Mouse (Mus musculus) kidney, postnatal 14 days (tissue): ENCODE data around the gene Crisp4.

Source experiments
- DNase-seq: peaks from one replicate; pipeline ENCODE4 v3.0.0; 2022; ENCODE audit warnings: mixed read lengths

Crisp4 gene

GRCm38 (mm10) chr1:18145802-18146201 is at the start of gene Crisp4:
Gene Crisp4, minus strand, starts transcription at chr1:18145902.
- no peak for DNase-seq

DNA sequence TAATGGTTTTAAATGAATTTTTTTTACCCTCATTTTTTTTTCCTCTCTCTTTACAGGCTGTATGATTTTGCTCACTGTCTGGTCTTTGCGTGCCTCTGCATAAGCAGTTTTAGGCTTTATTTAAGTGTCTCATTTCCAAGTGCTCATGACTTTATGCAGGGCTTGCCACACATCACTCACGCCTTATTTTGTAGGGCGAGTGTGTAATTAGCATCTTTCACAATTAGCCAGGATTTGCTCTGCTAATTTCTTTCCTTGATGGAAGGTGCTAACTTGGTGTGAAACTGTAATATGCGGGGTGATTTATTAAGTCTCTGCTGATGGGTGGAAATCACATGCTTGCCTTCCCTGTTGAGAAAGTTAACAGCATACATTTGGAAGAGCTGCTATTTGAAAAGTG is 46.0 kb upstream of the Crisp4 start:
- DNase-seq = no peak

DNA sequence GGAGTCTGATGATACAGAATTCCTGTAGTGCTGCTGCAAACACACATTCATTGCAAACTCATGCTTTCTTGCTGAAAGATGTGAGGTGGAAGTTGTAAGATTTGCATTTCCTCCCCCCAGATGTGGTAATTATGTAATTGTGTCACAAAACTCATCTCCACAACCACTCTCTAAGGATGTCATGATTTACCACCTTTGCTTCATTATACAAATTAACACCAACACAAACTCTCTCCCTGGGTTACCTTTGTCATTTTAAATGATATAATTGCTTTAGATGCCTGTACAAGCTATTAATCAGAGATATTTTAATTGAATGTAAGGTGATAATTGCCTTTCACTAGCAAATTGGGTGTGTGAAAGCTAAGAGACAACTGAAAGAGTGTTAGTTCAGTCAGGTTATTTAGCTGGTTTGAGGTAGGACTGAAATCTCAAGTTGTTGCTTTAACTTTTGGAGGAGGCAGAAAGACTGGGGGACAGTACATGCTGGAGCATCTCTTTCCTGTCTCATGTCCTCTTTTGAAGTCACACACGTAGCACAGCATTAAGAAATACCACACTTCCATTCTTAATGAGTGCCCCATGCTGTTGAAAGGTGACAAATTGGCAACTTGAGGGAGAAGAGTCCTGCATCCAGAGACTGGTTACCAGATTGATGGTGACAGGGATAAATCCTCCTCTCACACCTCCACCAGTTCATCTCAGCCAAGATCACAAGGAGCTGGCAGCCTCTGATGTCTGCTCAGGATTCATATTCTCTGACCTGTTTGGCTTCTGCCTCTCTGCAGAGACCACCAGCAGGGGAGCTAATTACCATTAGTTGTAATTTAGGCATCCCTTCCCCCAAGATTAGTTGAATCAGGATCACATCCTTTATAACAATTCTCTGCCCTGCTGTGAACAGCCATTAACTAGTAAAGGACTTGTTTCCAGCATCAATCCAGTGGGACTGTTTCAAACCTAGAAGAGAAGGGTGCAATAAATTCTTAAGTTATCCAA is 45.3 kb upstream of the Crisp4 start:
- DNase-seq = no peak

DNA sequence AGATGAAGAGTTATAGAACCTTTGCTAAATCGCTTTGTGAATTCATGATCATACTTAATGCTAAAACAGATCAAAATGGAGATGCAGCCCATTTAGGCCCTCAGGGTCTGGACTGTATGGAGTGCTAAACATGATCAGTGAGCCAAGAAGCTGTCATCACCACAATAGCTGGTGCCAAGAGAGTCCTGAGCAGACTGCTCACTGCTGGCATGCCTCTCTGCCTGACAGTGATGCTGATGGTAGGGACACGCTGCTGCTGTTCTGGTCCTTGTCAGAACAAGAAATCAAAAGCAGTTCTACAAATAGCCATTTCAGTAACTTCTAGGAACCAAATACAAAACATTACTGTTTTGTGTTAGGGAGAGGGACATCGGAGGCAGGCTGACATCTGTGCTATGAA is 35.5 kb upstream of the Crisp4 start:
- DNase-seq = no peak

- DNase-seq = no peak
Observed at GRCm38 (mm10) chr1:18170573-18170972, 24.9 kb upstream of the Crisp4 start.

DNA sequence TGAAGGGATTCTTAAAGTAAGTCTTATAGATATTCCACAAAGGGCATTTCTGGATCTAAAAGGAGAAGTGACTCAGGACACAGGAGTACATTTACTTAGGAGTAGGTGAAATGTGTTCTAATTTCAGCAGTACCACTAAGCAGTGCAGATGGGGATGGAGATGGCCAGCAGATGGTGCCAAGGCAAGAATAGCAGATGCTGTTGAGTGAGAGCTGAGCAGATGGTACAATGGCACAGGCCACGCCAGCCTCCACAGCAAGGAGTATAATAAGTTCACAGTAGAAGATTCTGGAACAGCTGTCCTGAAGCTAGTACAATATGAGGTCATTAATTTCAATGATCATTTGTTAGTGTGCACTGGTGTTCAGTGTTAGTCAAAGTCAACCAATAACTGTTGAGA is 22.6 kb upstream of the Crisp4 start:
- no peak for DNase-seq

DNA sequence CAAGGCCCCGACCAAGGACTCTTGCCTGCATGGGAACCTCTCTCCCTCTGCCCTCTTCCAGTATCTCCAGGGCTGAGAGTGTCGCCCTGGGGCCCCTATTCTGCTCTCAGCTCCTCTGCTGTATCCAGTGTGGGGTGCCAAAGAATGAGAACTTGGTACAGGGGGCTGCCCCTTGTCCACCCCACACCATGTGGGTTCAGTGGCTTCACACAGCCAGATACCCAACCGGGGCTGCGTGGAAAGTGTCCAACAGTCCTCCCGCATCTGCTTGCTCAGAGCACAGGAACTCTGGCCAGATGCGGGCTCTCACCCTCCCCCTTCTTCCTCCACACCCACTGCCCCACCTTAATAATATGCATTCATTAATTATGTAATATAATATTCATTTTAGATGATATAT is 13.4 kb upstream of the Crisp4 start:
- DNase-seq = no peak

GRCm38 (mm10) chr1:18148211-18148610 is 2.5 kb upstream of the Crisp4 start:
- no peak for DNase-seq

GRCm38 (mm10) chr1:18131691-18132090 is 14.0 kb downstream of the Crisp4 start:
- no peak for DNase-seq

- no peak for DNase-seq
Observed at GRCm38 (mm10) chr1:18129983-18130382, 15.7 kb downstream of the Crisp4 start.

GRCm38 (mm10) chr1:18106720-18107355 is 38.9 kb downstream of the Crisp4 start:
- DNase-seq = no peak

- peak; percentile 11 for DNase-seq
Observed at GRCm38 (mm10) chr1:18105866-18106529, 39.7 kb downstream of the Crisp4 start.

DNA sequence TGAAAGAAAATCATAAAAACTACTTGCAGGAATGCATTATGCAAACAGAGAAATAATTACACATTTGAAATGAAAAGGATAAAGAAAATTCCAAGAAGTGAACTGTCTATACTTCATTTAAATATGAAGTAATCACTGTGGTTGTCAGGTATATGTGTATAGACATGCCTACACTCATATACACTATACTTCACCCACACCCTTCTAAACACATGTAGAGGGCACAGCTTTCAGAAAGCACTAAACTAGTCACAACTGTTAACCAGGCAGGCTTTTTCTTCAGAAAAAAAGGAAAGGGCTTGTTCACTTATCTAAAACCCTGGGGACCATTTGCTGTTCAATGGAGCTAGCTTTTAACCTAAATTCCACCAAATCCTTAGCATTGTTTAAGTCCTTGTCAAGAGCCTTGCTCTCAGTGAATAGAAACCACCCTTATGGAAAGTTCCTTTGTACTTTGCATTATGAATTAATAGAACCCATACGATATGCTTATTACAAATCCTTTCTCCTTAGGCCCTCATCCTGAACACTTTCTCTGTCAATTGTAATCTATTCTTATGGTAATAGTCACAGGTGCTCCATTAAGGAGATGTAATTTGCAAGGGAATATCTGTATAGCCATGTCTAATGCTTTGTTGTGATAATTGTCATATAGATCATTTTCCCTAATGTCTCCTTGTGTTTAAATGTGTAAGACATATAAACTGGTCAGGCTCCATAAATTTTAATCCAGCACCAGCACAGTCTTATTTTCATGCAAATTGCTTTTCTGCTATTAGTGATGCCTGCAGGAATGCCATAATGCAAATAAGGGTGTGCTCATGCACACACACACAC is 40.5 kb downstream of the Crisp4 start:
- DNase-seq = no peak
